Mouse (Mus musculus) midbrain, embryonic 12.5 days (tissue): Measurements from ENCODE around the gene Ric3. TPM values are rescaled to one million over a fixed set of nuclear protein-coding genes. Genes with fewer than 3 reads are reported as not detected.

Source experiments
- ATAC-seq: fragments of 200-750 bp; cut with Nextera tagmentation; 2 replicates; pipeline ENCODE4 v1.8.0; 2017; ENCODE audit warnings: low read depth, moderate TSS enrichment, moderate library complexity; ENCODE audit not compliant: low FRiP score
- H3K27ac ChIP-seq: fragments of 300-500 bp; sonication (generic); replicated peaks from 2 replicates; pipeline ENCODE4 v1.5.1; 2016; ENCODE audit warnings: mild to moderate bottlenecking
- H3K27me3 ChIP-seq: fragments of 300-500 bp; sonication (generic); 2 replicates; pipeline ENCODE4 v1.6.1; 2016; ENCODE audit warnings: mild to moderate bottlenecking
- H3K36me3 ChIP-seq: fragments of 300-500 bp; sonication (generic); 2 replicates; pipeline ENCODE4 v1.6.1; 2016
- H3K4me1 ChIP-seq: fragments of 300-500 bp; sonication (generic); 2 replicates; pipeline ENCODE4 v1.6.1; 2016
- H3K4me2 ChIP-seq: fragments of 300-500 bp; sonication (generic); replicated peaks from 2 replicates; pipeline ENCODE4 v1.6.1; 2016; ENCODE audit warnings: mild to moderate bottlenecking, moderate library complexity
- H3K4me3 ChIP-seq: fragments of 300-500 bp; sonication (generic); 2 replicates; pipeline ENCODE4 v1.5.1; 2016; ENCODE audit warnings: mild to moderate bottlenecking
- H3K9ac ChIP-seq: fragments of 300-500 bp; sonication (generic); replicated peaks from 2 replicates; pipeline ENCODE4 v1.6.1; 2016; ENCODE audit warnings: mild to moderate bottlenecking, moderate library complexity
- H3K9me3 ChIP-seq: fragments of 300-500 bp; sonication (generic); 2 replicates; pipeline ENCODE4 v1.6.1; 2016; ENCODE audit warnings: mild to moderate bottlenecking
- WGBS: fragments of 180-500 bp; shearing (Covaris S2); methylation state at CpG from one replicate; pipeline ENCODE4 v1.1.7; 2016; 5-methylcytosine and 5-hydroxymethylcytosine counted together
- polyA plus RNA-seq: library from polyadenylated mRNA; unstranded; fragments of >200 nt; fragmentation: Nextera tagmentation; extraction: Ambion mirVana; gene quantifications from 2 replicates; pipeline ENCODE4 v1.2.1, GENCODE M21; 2016

Ric3 gene
- polyA plus RNA-seq, 1 experiment from 2014 or later = 29.5 TPM

GRCm38 (mm10) chr7:109039445-109039844 is 43.7 kb downstream of the Ric3 start:
- ATAC-seq = no peak
- H3K27me3 ChIP-seq = no peaks in the 10 kb centered on the region

DNA sequence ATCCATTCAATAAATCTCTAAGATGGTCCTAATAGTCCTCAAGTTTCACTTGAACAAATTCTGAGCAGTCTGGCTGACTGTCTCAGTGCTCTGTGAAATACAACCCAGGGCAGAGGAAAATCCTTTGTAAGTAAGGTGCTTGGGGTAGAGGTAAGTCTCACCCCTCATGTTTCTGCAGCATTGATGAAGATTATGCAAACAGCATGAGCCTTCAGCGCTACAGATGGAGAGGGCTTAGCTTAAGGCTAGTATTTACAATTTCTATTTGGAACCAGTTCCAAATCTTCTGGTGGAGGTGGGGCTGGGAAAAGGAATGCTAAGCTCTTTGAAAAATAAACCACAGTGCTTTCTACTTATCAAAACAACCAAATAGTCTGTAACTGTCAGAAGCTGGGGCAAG is 44.1 kb downstream of the Ric3 start:
- Histone ChIP-seq H3K4me1 (no peaks in the 10 kb centered on the region), H3K9ac (no peak overlapping the region), H3K4me2 (no peak overlapping the region), H3K9me3 (no peaks in the 10 kb centered on the region), H3K27ac (no peak overlapping the region), H3K4me3 (no peak overlapping the region), H3K36me3 (peaks cover 25% of the 10 kb centered on the region), H3K27me3 (no peaks in the 10 kb centered on the region)
- 17% methylated on average over 1 of the region's 1 CpGs for WGBS
- no peak for ATAC-seq

More at GRCm38 (mm10) chr7:109039445-109039844, 43.7 kb downstream of the Ric3 start:
- Histone ChIP-seq H3K36me3 (peaks cover 25% of the 10 kb centered on the region), H3K9me3 (no peaks in the 10 kb centered on the region), H3K4me3 (no peak overlapping the region), H3K9ac (no peak overlapping the region), H3K27ac (no peak overlapping the region), H3K4me2 (no peak overlapping the region), H3K4me1 (no peaks in the 10 kb centered on the region)
- WGBS = 85% methylated on average over 5 of the region's 5 CpGs

GRCm38 (mm10) chr7:109038121-109038735 is 44.9 kb downstream of the Ric3 start:
- no peak overlapping the region for H3K9ac ChIP-seq
- H3K27me3 ChIP-seq = no peaks in the 10 kb centered on the region
- H3K9me3 ChIP-seq = no peaks in the 10 kb centered on the region
- H3K27ac ChIP-seq = no peak overlapping the region
- H3K4me2 ChIP-seq = no peak overlapping the region
- H3K4me3 ChIP-seq = no peak overlapping the region
- WGBS = 81% methylated on average over 8 of the region's 8 CpGs
- H3K4me1 ChIP-seq = no peaks in the 10 kb centered on the region
- H3K36me3 ChIP-seq = peaks cover 24% of the 10 kb centered on the region
- ATAC-seq = no peak

- no peak for ATAC-seq
Measured at GRCm38 (mm10) chr7:109032054-109032453, 51.1 kb downstream of the Ric3 start.

GRCm38 (mm10) chr7:109031331-109031730 is 51.8 kb downstream of the Ric3 start:
- H3K9me3 ChIP-seq = no peaks in the 10 kb centered on the region
- no peak overlapping the region for H3K4me2 ChIP-seq
- ATAC-seq = no peak
- no peak overlapping the region for H3K9ac ChIP-seq
- no peaks in the 10 kb centered on the region for H3K4me1 ChIP-seq
- no peaks in the 10 kb centered on the region; the same call in 1 of the 2 replicates for H3K27me3 ChIP-seq
- peaks cover 34% of the 10 kb centered on the region for H3K36me3 ChIP-seq
- no peak overlapping the region for H3K4me3 ChIP-seq
- WGBS = 89% methylated on average over 3 of the region's 3 CpGs
- no peak overlapping the region for H3K27ac ChIP-seq

More at GRCm38 (mm10) chr7:109032054-109032453, 51.1 kb downstream of the Ric3 start:
- H3K36me3 ChIP-seq = peaks cover 31% of the 10 kb centered on the region
- no peak overlapping the region for H3K9ac ChIP-seq
- H3K4me3 ChIP-seq = no peak overlapping the region
- 72% methylated on average over 2 of the region's 2 CpGs for WGBS
- no peak overlapping the region for H3K4me2 ChIP-seq
- no peaks in the 10 kb centered on the region; the same call in 1 of the 2 replicates for H3K27me3 ChIP-seq
- H3K27ac ChIP-seq = no peak overlapping the region
- no peaks in the 10 kb centered on the region for H3K9me3 ChIP-seq
- no peaks in the 10 kb centered on the region for H3K4me1 ChIP-seq

GRCm38 (mm10) chr7:109029961-109030465 is 53.1 kb downstream of the Ric3 start:
- Histone ChIP-seq H3K36me3 (peaks cover 44% of the 10 kb centered on the region), H3K27ac (no peak overlapping the region)
- WGBS = 82% methylated on average over 6 of the region's 6 CpGs

GRCm38 (mm10) chr7:109028204-109028603 is 54.9 kb downstream of the Ric3 start:
- no peak overlapping the region for H3K27ac ChIP-seq
- H3K4me2 ChIP-seq = no peak overlapping the region
- 33% methylated on average over 6 of the region's 6 CpGs for WGBS
- H3K27me3 ChIP-seq = no peaks in the 10 kb centered on the region; the same call in 1 of the 2 replicates
- H3K4me1 ChIP-seq = no peaks in the 10 kb centered on the region
- peaks cover 46% of the 10 kb centered on the region for H3K36me3 ChIP-seq
- H3K9me3 ChIP-seq = no peaks in the 10 kb centered on the region
- no peak overlapping the region for H3K9ac ChIP-seq
- H3K4me3 ChIP-seq = no peak overlapping the region
- peak; percentile 55 for ATAC-seq

More at GRCm38 (mm10) chr7:109029961-109030465, 53.1 kb downstream of the Ric3 start:
- Histone ChIP-seq H3K27me3 (no peaks in the 10 kb centered on the region; the same call in 1 of the 2 replicates), H3K9me3 (no peaks in the 10 kb centered on the region), H3K4me3 (no peak overlapping the region), H3K4me1 (no peaks in the 10 kb centered on the region), H3K4me2 (no peak overlapping the region), H3K9ac (0 out of 2 replicates have a peak overlapping the region, but pooled peaks have one; percentile 1)
- ATAC-seq = no peak

DNA sequence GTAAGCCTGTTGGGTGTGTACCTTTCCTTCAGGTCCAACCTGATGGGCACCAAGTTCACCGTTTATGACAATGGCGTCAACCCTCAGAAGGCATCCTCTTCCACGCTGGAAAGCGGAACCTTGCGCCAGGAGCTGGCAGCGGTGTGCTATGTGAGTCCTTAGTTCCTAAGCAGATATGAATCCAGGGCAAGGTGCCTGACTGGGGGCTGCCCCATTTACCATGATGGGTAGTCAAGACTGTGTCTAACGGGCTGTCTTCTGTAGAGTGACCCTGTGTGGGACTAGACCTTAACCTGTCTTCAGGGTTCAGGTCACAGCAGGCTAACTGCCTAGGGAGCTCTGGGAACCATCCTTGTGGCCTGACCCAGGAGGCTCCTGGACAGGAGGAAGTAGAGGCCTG is 55.4 kb downstream of the Ric3 start:
- H3K4me2 ChIP-seq = no peak overlapping the region
- no peak overlapping the region for H3K27ac ChIP-seq
- H3K4me3 ChIP-seq = no peak overlapping the region
- H3K27me3 ChIP-seq = peaks cover 2% of the 10 kb centered on the region; the same call in 1 of the 2 replicates
- H3K9me3 ChIP-seq = no peaks in the 10 kb centered on the region
- ATAC-seq = no peak
- H3K9ac ChIP-seq = no peak overlapping the region
- 96% methylated on average over 7 of the region's 7 CpGs for WGBS
- H3K36me3 ChIP-seq = peaks cover 48% of the 10 kb centered on the region
- H3K4me1 ChIP-seq = no peaks in the 10 kb centered on the region

DNA sequence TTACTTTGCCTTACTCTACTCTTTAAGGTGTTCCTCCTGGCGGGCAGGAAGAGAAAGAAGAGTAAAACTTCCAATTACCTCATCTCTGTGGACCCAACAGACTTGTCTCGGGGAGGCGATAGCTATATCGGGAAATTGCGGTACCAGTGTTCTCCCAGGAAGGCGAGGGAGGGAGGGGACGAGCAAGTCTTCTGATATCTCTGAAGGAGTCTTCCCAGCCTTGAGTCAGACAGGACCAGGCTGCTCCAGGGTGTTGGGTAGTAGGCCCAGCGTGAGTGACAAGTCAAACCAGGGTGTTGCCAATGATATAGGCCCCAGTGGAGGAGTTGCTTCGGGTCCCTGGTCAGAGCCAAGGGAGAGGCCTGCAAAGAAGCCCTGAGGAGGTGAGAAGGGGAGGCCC is 56.2 kb downstream of the Ric3 start:
- Histone ChIP-seq H3K27me3 (peaks cover 3% of the 10 kb centered on the region; the same call in 1 of the 2 replicates), H3K4me3 (no peak overlapping the region), H3K9me3 (no peaks in the 10 kb centered on the region), H3K9ac (no peak overlapping the region), H3K4me1 (no peaks in the 10 kb centered on the region), H3K4me2 (no peak overlapping the region), H3K27ac (no peak overlapping the region), H3K36me3 (peaks cover 52% of the 10 kb centered on the region)
- 89% methylated on average over 9 of the region's 9 CpGs for WGBS
- no peak for ATAC-seq

- no peak overlapping the region for H3K4me2 ChIP-seq
- no peak overlapping the region for H3K9ac ChIP-seq
- H3K36me3 ChIP-seq = peaks cover 52% of the 10 kb centered on the region
- H3K9me3 ChIP-seq = no peaks in the 10 kb centered on the region
- WGBS = 89% methylated on average over 7 of the region's 7 CpGs
- ATAC-seq = no peak
- peaks cover 6% of the 10 kb centered on the region; the same call in 1 of the 2 replicates for H3K27me3 ChIP-seq
- no peak overlapping the region for H3K4me3 ChIP-seq
- H3K27ac ChIP-seq = no peak overlapping the region
- H3K4me1 ChIP-seq = no peaks in the 10 kb centered on the region
Measured at GRCm38 (mm10) chr7:109025743-109026142, 57.4 kb downstream of the Ric3 start.

GRCm38 (mm10) chr7:109021428-109021827 is 61.7 kb downstream of the Ric3 start:
- ATAC-seq = peak; percentile 11
- WGBS = 19% methylated on average over 3 of the region's 3 CpGs

DNA sequence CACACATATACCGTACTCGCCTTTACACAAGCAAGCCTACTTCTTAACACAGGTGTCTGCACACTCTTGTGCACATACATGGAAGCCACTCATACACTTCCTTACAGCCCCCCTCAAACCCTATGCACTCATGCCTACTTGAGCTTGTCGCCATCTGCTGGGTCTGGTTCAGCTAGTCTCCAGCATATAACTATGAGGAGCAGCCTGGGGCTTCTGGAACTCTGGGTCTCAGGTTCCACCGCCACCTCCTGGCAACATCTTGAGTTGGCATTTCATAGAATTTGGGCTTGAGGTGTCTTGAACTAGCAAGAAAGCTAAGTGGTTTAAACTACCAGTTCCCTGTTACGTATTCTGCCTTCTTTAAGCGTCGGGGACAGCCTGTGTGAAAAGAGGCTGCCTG is 63.9 kb downstream of the Ric3 start:
- WGBS = 86% methylated on average over 7 of the region's 7 CpGs
- no peak for ATAC-seq

More at GRCm38 (mm10) chr7:109021428-109021827, 61.7 kb downstream of the Ric3 start:
- Histone ChIP-seq H3K9me3 (no peaks in the 10 kb centered on the region), H3K27me3 (peaks cover 11% of the 10 kb centered on the region; the same call in 1 of the 2 replicates), H3K4me3 (no peak overlapping the region), H3K9ac (no peak overlapping the region), H3K27ac (no peak overlapping the region), H3K36me3 (peaks cover 29% of the 10 kb centered on the region), H3K4me2 (no peak overlapping the region), H3K4me1 (peaks cover 6% of the 10 kb centered on the region)

More for the DNA sequence above, 63.9 kb downstream of the Ric3 start:
- Histone ChIP-seq H3K9ac (no peak overlapping the region), H3K36me3 (peaks cover 8% of the 10 kb centered on the region; the same call in 1 of the 2 replicates), H3K4me3 (no peak overlapping the region), H3K27me3 (peaks cover 18% of the 10 kb centered on the region), H3K9me3 (no peaks in the 10 kb centered on the region), H3K4me1 (peaks cover 10% of the 10 kb centered on the region), H3K4me2 (no peak overlapping the region), H3K27ac (no peak overlapping the region)
